Mouse (Mus musculus): ENCODE measurements at regions not wholly inside any gene's neighbourhood (a gene's known extent, or its start where the extent isn't known, plus 50 kb on each side); places are given as distances from the start of the nearest gene placed in this dataset.

GRCm38 (mm10) chr4:9094076-9094475 lies 855.2 kb upstream of the Car8 start:
- DNase-seq (ENCODE audit: low spot score in 2 of 2) = no peak

GRCm38 (mm10) chr4:9083526-9083925 lies 844.7 kb upstream of the Car8 start:
- DNase-seq (ENCODE audit: low spot score in 2 of 2) = no peak

GRCm38 (mm10) chr4:9081701-9082562 lies 843.1 kb upstream of the Car8 start:
- DNase-seq (ENCODE audit: low spot score in 2 of 2) = no peak

- no peak for DNase-seq (ENCODE audit: low spot score in 2 of 2)
These were observed 842.1 kb upstream of the Car8 start for GRCm38 (mm10) chr4:9080821-9081493.

- DNase-seq (ENCODE audit: low spot score in 2 of 2) = no peak
These were observed 841.0 kb upstream of the Car8 start for GRCm38 (mm10) chr4:9079828-9080245.

- no peak for DNase-seq (ENCODE audit: low spot score in 2 of 2)
These were observed 835.6 kb upstream of the Car8 start for GRCm38 (mm10) chr4:9074447-9074846.

DNA sequence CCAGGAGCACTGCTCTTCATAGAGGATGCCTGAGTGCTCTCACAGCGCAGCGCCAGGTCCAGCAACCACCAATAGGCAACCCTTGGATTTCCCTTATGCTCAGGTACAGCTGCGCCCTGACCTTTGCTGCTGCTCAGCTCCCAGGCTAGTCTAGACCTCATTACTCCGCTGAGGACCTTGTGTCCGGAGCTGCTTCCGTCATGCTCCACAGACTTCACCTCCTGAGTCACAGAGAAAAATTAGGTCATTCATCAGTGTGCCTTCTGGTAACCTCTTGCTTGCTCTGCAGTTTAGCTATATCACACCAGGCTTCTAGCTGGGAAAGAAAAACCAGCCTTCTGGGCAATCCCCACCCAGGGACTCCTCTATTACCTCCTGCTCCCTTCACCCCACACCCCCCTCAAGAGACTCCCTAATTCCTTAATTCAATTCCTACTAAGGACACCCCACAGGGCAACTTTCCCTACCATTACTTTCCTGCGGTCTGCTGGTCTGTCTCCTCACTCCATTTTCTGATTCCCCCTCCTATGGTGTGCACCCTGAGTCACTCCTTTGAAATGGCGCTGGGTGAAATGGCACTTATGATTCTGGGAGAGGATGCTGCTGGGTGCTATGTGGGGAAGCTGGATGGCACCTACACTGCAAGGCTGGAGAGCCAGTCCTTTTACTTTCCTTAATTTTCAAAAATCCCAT lies 835.0 kb upstream of the Car8 start:
- DNase-seq (ENCODE audit: low spot score in 2 of 2) = no peak

GRCm38 (mm10) chr4:9072321-9072720 lies 833.5 kb upstream of the Car8 start:
- DNase-seq (ENCODE audit: low spot score in 2 of 2) = no peak

DNA sequence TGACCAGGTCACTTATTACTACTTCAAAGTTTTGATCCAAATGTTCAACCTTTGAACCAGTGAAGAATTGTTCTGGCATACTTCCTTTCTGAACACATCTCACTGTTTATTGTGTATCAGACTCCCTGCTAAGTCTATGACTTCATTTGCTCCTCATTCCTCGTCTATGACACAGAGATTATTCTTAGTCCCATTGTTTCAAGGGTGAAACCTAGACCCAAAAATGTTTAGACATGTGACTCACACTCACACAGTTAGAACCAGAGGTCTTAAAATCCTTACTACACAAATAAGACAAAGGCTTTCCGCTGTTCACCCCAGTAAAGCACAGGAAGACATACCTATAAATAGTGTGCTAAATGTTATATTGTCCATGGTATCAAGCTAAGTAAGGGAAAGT lies 829.0 kb upstream of the Car8 start:
- no peak for DNase-seq (ENCODE audit: low spot score in 2 of 2)

GRCm38 (mm10) chr4:9065981-9066815 lies 827.4 kb upstream of the Car8 start:
- peak in 1 of 2 experiments; percentile 18 for DNase-seq (ENCODE audit: low spot score in 2 of 2)

- DNase-seq (ENCODE audit: low spot score in 2 of 2) = no peak
These were observed 823.1 kb upstream of the Car8 start for GRCm38 (mm10) chr4:9061941-9062340.

GRCm38 (mm10) chr4:9060221-9060620 lies 821.4 kb upstream of the Car8 start:
- peak in 1 of 2 experiments; percentile 10 for DNase-seq (ENCODE audit: low spot score in 2 of 2)

- no peak for DNase-seq (ENCODE audit: low spot score in 2 of 2)
These were observed 818.8 kb upstream of the Car8 start for GRCm38 (mm10) chr4:9057676-9058075.

- no peak for DNase-seq (ENCODE audit: low spot score in 2 of 2)
These were observed 818.3 kb upstream of the Car8 start for GRCm38 (mm10) chr4:9057113-9057512.

DNA sequence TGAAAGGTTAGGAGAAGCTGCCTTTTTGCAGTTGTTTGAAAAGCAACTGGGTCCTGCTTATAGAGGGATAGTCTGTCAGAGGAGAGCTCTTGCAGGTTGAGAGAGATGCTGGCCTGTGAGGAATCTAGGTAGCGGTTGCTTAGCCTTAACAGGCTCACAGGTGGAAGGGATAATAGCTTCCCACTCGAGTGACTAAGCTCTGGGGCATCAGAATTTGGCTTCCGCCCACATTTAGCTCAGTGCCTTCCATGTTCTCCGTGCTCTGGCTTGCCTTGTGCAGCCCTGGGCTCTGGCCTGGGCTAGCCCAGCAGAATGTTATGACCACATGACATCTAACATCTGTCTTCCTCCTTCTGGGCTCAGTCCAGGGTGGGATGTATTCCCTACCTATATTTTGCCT lies 817.0 kb upstream of the Car8 start:
- no peak for DNase-seq (ENCODE audit: low spot score in 2 of 2)

DNA sequence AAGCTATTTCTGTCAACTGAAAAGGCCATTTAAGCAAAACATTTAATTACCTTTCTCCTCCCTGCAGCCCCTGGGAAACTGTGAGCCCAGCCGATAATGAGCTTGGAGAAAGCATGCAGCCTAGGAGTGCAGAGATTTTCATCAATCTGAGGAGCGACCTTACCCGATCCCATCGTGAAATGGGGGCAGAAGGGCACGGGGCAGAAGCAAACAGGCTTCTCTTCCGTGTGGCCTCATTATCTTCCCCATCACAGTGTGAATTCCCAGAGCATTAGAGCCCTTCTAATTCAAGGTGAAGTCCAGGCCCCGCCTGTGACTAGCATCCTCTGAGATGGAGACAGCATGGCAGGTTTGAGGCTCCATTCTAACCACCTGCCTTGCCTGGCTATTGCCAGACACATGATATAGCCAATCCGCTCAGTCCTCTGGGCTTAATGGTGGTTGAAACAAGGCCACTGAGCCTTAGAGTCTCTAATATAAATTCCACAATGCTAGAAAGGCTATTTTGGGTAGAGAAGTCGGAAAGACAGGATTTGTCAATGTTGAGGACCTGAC lies 816.5 kb upstream of the Car8 start:
- no peak for DNase-seq (ENCODE audit: low spot score in 2 of 2)

GRCm38 (mm10) chr4:9048817-9049216 lies 810.0 kb upstream of the Car8 start:
- no peak for DNase-seq (ENCODE audit: low spot score in 2 of 2)

- no peak for DNase-seq (ENCODE audit: low spot score in 2 of 2)
These were observed 808.3 kb upstream of the Car8 start for GRCm38 (mm10) chr4:9047151-9047550.

GRCm38 (mm10) chr4:9046436-9046835 lies 807.6 kb upstream of the Car8 start:
- no peak for DNase-seq (ENCODE audit: low spot score in 2 of 2)

GRCm38 (mm10) chr4:9046030-9046429 lies 807.2 kb upstream of the Car8 start:
- DNase-seq (ENCODE audit: low spot score in 2 of 2) = no peak

DNA sequence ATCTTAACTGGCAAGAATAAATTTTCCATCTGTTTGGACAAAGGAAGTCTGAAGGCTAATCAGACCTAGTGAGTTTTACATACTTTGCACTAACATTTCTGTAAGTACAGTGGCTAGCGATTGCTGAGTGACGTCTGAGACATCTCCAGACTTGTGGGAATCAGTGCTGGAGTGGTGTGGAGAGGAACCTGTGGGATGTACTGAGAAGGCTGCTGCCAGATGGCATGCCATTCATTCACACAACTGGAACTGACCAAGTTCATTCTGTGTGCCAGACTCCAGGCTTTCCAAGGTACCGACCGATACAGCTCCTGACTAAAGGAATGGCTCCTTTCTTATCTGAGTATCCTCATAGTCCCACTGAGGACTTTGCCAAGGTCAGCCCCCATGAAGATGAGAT lies 797.2 kb upstream of the Car8 start:
- no peak for DNase-seq (ENCODE audit: low spot score in 2 of 2)

Measured in layer of hippocampus, adult 18-20 months (tissue).